Mouse (Mus musculus) 3T3-L1 (cell line): ENCODE measurements around the gene Gm13275.
"Not testable (repeated sequence)": the region's sequence is repeated elsewhere in the genome, so short reads cannot be mapped to it uniquely, and the experiment has no call there.

ENCODE experiments used
- DNase-seq: peaks from one replicate; pipeline ENCODE4 v3.0.0-alpha.2; 2015; ENCODE audit warnings: low read depth, low spot score

Gene Gm13275

DNA sequence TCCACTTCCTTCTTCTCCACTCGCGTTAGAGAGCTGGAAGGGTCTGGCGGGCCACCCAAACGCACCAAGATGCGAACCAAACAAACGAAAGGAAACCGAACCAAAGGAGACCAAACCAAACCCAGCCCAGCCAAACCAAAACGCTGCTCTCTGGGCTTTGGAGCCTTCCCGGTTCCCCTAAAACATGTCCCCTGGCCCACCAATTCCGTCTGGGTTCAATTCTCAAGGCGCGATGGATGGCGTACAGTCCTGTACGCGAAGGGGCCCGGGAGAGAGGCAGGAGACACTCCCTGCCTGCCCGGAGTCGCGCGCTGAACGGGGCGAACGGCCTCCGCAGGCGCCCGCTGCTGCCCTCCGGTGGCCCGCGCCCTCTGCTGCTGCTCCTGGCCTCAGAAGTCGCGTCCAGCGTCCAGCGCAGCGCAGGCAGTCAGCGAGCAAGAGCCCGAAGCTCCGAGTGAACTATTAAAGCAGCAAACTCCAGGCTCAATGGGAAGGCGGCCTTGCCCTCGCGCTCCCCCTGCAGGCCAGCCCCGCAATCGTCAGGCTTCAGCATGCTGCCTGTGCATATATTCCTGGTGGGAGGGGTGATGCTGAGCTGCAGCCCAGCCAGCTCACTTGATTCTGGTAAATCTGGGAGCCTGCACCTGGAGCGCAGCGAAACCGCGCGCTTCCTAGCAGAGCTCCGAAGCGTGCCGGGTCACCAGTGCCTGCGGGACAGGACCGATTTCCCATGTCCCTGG, at the start of gene Gm13275:
TSS of gene Gm13275 (plus strand) at position 552 of the 740 bp plus-strand sequence.
- not testable (repeated sequence) for DNase-seq

DNA sequence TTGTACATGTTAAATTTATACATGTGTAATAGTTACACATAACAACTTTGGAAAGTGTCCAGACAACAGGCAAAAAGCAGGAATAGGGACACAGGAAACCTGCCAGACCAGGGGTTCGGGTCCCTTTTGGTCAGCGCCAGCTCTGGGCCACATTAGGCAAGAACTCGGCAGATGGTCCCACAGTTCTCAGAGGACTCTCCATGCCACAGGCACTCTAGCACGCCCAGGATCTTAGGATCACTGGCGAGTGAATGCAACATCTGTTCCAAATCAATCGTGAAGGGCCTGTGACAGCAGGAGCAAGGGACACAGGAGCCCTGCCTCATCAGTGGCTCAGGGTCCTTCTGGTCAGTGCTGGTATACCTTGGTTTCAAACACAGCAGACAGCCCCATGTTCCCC, 44.4 kb upstream of the Gm13275 start:
- DNase-seq, result no peak

GRCm38 (mm10) chr4:88754818-88755340, 39.4 kb upstream of the Gm13275 start, which contains the start of gene Gm13271:
Gene Gm13271 (plus strand): TSS chr4:88754868.
- not testable (repeated sequence) for DNase-seq

DNA sequence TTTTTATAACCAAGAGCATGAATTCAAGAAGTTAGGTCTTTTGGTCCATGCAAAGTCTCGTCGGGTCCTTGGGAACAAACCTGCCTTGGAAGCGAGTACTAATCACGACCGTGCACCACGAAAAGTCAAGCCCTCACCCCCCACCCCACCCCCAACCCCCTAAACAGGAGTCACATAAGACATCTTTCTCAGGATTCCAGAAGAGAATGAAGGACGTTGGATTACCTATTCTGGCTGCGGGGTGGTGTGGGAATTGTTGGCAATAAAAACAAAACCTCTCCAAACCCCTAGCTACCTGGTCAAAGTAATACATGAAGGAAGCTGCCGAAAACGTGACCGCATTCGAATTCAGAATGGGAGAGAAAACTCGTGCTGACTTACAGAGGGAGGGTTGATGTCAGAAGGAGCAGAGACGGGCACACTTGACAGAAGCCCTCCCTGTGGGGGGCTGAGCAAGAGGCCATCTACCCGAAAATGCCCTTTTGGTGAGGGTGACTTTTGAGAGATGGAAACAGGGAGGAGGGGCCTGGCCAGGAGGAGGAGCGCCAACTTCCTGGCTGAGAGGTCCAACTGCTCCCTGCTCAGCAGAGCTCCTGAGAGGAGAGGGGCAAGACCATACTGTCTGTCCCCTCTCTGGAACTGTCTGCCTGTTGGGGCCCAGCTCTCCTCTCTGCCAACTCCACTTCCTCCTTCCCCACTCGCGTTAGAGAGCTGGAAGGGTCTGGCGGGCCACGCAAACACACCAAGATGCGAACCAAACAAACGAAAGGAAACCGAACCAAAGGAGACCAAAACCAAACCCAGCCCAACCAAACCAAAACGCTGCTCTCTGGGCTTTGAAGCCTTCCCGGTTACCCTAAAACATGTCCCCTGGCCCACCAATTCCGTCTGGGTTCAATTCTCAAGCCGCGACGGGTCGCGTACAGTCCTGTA, 37.4 kb upstream of the Gm13275 start:
- DNase-seq, result peak; percentile 17

DNA sequence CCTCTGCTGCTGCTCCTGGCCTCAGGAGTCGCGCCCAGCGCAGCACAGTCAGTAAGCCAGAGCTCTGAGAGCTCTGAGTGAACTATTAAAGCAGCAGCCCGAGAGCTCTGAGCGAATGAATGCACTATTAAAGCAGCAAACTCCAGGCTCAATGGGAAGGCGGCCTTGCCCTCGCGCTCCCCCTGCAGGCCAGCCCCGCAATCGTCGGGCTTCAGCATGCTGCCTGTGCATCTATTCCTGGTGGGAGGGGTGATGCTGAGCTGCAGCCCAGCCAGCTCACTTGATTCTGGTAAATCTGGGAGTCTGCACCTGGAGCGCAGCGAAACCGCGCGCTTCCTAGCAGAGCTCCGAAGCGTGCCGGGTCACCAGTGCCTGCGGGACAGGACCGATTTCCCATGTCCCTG, 36.7 kb upstream of the Gm13275 start:
- DNase-seq, result not testable (repeated sequence)

GRCm38 (mm10) chr4:88758751-88759150, 35.5 kb upstream of the Gm13275 start:
- not testable (repeated sequence) for DNase-seq

- peak; percentile 1 for DNase-seq
Measured at GRCm38 (mm10) chr4:88759610-88760268, 34.5 kb upstream of the Gm13275 start, which contains the start of gene Gm13283. Gene Gm13283 (plus strand): TSS chr4:88760119.

DNA sequence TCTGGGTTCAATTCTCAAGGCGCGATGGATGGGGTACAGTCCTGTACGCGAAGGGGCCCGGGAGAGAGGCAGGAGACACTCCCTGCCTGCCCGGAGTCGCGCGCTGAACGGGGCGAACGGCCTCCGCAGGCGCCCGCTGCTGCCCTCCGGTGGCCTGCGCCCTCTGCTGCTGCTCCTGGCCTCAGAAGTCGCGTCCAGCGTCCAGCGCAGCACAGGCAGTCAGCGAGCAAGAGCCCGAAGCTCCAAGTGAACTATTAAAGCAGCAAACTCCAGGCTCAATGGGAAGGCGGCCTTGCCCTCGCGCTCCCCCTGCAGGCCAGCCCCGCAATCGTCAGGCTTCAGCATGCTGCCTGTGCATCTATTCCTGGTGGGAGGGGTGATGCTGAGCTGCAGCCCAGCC, 33.9 kb upstream of the Gm13275 start:
- DNase-seq, result not testable (repeated sequence)

DNA sequence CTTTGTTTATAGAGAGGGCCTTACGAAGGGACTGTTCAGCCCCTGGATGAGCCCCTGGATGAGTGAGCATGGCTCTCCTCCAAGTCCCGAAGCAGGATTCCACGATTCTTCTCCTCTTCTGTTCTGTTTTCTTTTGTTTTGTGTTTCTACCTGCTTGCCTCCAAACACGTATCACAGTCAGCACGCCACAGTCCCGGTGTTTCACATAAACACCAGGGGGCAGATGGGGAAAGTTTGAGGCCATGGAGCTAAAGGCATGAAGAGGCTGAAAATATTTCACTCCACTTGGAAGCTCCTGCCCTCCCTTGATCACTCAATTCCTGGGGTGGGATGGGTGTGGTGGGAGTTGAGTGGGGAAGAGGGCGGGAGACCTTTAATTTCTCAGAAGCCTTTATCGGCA, 32.5 kb upstream of the Gm13275 start:
- not testable (repeated sequence) for DNase-seq

DNA sequence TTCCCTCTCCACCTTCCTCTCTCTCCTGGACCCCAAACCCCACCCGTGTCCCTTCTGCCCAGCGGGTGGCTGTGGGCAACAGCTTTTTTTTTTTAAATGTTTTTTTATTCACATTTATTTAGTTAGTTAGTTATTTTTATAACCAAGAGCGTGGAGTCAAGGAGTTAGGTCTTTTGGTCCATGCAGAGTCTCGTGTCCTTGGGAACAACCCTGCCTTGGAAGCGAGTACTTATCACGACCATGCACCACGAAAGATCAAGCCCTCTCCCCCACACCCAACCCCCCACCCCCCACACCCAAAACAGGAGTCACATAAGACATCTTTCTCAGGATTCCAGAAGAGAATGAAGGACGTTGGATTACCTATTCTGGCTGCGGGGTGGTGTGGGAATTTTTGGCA, 31.9 kb upstream of the Gm13275 start:
- not testable (repeated sequence) for DNase-seq

- DNase-seq, result peak; percentile 28
Measured at GRCm38 (mm10) chr4:88763384-88764018, 30.8 kb upstream of the Gm13275 start.

GRCm38 (mm10) chr4:88773534-88773933, 20.8 kb upstream of the Gm13275 start, which contains the start of gene Gm13290:
Gene Gm13290 (plus strand): TSS chr4:88773834.
- not testable (repeated sequence) for DNase-seq

DNA sequence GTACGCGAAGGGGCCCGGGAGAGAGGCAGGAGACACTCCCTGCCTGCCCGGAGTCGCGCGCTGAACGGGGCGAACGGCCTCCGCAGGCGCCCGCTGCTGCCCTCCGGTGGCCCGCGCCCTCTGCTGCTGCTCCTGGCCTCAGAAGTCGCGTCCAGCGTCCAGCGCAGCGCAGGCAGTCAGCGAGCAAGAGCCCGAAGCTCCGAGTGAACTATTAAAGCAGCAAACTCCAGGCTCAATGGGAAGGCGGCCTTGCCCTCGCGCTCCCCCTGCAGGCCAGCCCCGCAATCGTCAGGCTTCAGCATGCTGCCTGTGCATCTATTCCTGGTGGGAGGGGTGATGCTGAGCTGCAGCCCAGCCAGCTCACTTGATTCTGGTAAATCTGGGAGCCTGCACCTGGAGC, 17.7 kb upstream of the Gm13275 start, which contains the start of gene Gm13289:
TSS of gene Gm13289 (plus strand) at position 301 of the 400 bp plus-strand sequence.
- not testable (repeated sequence) for DNase-seq

GRCm38 (mm10) chr4:88779550-88779949, 14.7 kb upstream of the Gm13275 start, which contains the start of gene Gm13272:
Gene Gm13272 (plus strand): TSS chr4:88779850.
- DNase-seq, result not testable (repeated sequence)

- DNase-seq, result not testable (repeated sequence)
Measured at GRCm38 (mm10) chr4:88780320-88780719, 14.0 kb upstream of the Gm13275 start.

GRCm38 (mm10) chr4:88781831-88782230, 12.5 kb upstream of the Gm13275 start, which contains the start of gene Ifnz:
Gene Ifnz (plus strand): TSS chr4:88782131.
- not testable (repeated sequence) for DNase-seq

DNA sequence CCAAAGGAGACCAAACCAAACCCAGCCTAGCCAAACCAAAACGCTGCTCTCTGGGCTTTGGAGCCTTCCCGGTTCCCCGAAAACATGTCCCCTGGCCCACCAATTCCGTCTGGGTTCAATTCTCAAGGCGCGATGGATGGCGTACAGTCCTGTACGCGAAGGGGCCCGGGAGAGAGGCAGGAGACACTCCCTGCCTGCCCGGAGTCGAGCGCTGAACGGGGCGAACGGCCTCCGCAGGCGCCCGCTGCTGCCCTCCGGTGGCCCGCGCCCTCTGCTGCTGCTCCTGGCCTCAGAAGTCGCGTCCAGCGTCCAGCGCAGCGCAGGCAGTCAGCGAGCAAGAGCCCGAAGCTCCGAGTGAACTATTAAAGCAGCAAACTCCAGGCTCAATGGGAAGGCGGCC, 12.0 kb upstream of the Gm13275 start:
- DNase-seq, result not testable (repeated sequence)

DNA sequence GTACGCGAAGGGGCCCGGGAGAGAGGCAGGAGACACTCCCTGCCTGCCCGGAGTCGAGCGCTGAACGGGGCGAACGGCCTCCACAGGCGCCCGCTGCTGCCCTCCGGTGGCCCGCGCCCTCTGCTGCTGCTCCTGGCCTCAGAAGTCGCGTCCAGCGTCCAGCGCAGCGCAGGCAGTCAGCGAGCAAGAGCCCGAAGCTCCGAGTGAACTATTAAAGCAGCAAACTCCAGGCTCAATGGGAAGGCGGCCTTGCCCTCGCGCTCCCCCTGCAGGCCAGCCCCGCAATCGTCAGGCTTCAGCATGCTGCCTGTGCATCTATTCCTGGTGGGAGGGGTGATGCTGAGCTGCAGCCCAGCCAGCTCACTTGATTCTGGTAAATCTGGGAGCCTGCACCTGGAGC, 8.9 kb upstream of the Gm13275 start, which contains the start of gene Gm13276:
TSS of gene Gm13276 (plus strand) at position 301 of the 400 bp plus-strand sequence.
- not testable (repeated sequence) for DNase-seq

- DNase-seq, result not testable (repeated sequence)
Measured at GRCm38 (mm10) chr4:88788402-88788801, 5.9 kb upstream of the Gm13275 start, which contains the start of gene Gm13277. Gene Gm13277 (plus strand): TSS chr4:88788632.

DNA sequence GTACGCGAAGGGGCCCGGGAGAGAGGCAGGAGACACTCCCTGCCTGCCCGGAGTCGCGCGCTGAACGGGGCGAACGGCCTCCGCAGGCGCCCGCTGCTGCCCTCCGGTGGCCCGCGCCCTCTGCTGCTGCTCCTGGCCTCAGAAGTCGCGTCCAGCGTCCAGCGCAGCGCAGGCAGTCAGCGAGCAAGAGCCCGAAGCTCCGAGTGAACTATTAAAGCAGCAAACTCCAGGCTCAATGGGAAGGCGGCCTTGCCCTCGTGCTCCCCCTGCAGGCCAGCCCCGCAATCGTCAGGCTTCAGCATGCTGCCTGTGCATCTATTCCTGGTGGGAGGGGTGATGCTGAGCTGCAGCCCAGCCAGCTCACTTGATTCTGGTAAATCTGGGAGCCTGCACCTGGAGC, 3.0 kb upstream of the Gm13275 start, which contains the start of gene Gm13278:
TSS of gene Gm13278 (plus strand) at position 301 of the 400 bp plus-strand sequence.
- DNase-seq, result not testable (repeated sequence)
